Mouse (Mus musculus) heart, embryonic 12.5 days (tissue): ENCODE data around the gene Gm20481. TPM values are rescaled to one million over a fixed set of nuclear protein-coding genes. Genes with fewer than 3 reads are reported as not detected.
"Not testable (repeated sequence)": the region's sequence is repeated elsewhere in the genome, so short reads cannot be mapped to it uniquely, and the experiment has no call there.

ENCODE experiments used
- ATAC-seq: fragments of 200-750 bp; cut with Nextera tagmentation; 2 replicates; pipeline ENCODE4 v1.8.0; 2017; ENCODE audit warnings: moderate TSS enrichment, moderate library complexity; ENCODE audit not compliant: insufficient number of reproducible peaks, low FRiP score
- H3K27ac ChIP-seq: fragments of 300-500 bp; sonication (generic); 2 replicates; pipeline ENCODE4 v1.5.1; 2016; ENCODE audit warnings: mild to moderate bottlenecking, moderate library complexity; ENCODE audit not compliant: poor library complexity, severe bottlenecking
- H3K27me3 ChIP-seq: fragments of 300-500 bp; sonication (generic); replicated peaks from 2 replicates; pipeline ENCODE4 v1.6.1; 2016; ENCODE audit warnings: mild to moderate bottlenecking, moderate library complexity
- H3K36me3 ChIP-seq: fragments of 300-500 bp; sonication (generic); 2 replicates; pipeline ENCODE4 v1.6.1; 2016; ENCODE audit warnings: mild to moderate bottlenecking, moderate library complexity
- H3K4me1 ChIP-seq: fragments of 300-500 bp; sonication (generic); replicated peaks from 2 replicates; pipeline ENCODE4 v1.6.1; 2016; ENCODE audit warnings: mild to moderate bottlenecking
- H3K4me2 ChIP-seq: fragments of 300-500 bp; sonication (generic); 2 replicates; pipeline ENCODE4 v1.6.1; 2016; ENCODE audit warnings: mild to moderate bottlenecking, moderate library complexity
- H3K4me3 ChIP-seq: fragments of 300-500 bp; sonication (generic); 2 replicates; pipeline ENCODE4 v1.5.1; 2016; ENCODE audit warnings: mild to moderate bottlenecking
- H3K9ac ChIP-seq: fragments of 300-500 bp; sonication (generic); 2 replicates; pipeline ENCODE4 v1.6.1; 2016; ENCODE audit warnings: mild to moderate bottlenecking, moderate library complexity
- H3K9me3 ChIP-seq: fragments of 300-500 bp; sonication (generic); replicated peaks from 2 replicates; pipeline ENCODE4 v1.6.1; 2016; ENCODE audit warnings: mild to moderate bottlenecking, moderate library complexity
- WGBS: fragments of 180-500 bp; shearing (Covaris S2); methylation state at CpG from one replicate; pipeline ENCODE4 v1.1.7; 2016; 5-methylcytosine and 5-hydroxymethylcytosine counted together
- polyA plus RNA-seq: library from polyadenylated mRNA; unstranded; fragments of >200 nt; fragmentation: Nextera tagmentation; extraction: Ambion mirVana; gene quantifications from 2 replicates; pipeline ENCODE4 v1.2.1, GENCODE M21; 2016

Gene Gm20481
- polyA plus RNA-seq, 1 experiment from 2014 or later: not detected

- H3K27ac ChIP-seq: no peak overlapping the region
- H3K4me3 ChIP-seq: no peak overlapping the region
- H3K4me1 ChIP-seq: peaks cover 11% of the 10 kb centered on the region
- H3K9me3 ChIP-seq: no peaks in the 10 kb centered on the region
- H3K36me3 ChIP-seq: peaks cover 2% of the 10 kb centered on the region
- H3K9ac ChIP-seq: no peak overlapping the region
- WGBS: 91% methylated on average over 4 of the region's 4 CpGs
- no peaks in the 10 kb centered on the region for H3K27me3 ChIP-seq
- no peak for ATAC-seq
- no peak overlapping the region for H3K4me2 ChIP-seq
These were observed 9.9 kb downstream of the Gm20481 start for GRCm38 (mm10) chr17:34979631-34980030.

- ATAC-seq: no peak
- Histone ChIP-seq H3K9me3 (no peaks in the 10 kb centered on the region), H3K36me3 (peaks cover 12% of the 10 kb centered on the region), H3K9ac (peak overlapping the region; percentile 90), H3K27ac (no peak overlapping the region), H3K4me2 (peak overlapping the region; percentile 92), H3K27me3 (no peaks in the 10 kb centered on the region), H3K4me3 (peak overlapping the region; percentile 85), H3K4me1 (peaks cover 11% of the 10 kb centered on the region)
- WGBS: 14% methylated on average over 2 of the region's 2 CpGs
These were observed 10.9 kb downstream of the Gm20481 start for GRCm38 (mm10) chr17:34980655-34981054.

- under 1% methylated on average over 58 of the region's 58 CpGs for WGBS
- ATAC-seq: peak; percentile 93
- Histone ChIP-seq H3K36me3 (peaks cover 23% of the 10 kb centered on the region), H3K4me3 (peak within 1 kb of the TSS; percentile 85), H3K27ac (peak within 1 kb of the TSS; percentile 95), H3K27me3 (no peaks in the 10 kb centered on the region), H3K9me3 (no peaks in the 10 kb centered on the region), H3K4me2 (peak within 1 kb of the TSS; percentile 92), H3K4me1 (peaks cover 11% of the 10 kb centered on the region), H3K9ac (peak within 1 kb of the TSS; percentile 90)
These were observed 12.0 kb downstream of the Gm20481 start, which contains the start of gene Lsm2 for GRCm38 (mm10) chr17:34981690-34982180. Lsm2 (plus strand) TSS chr17:34981862.

- Histone ChIP-seq H3K9me3 (no peaks in the 10 kb centered on the region), H3K36me3 (peaks cover 25% of the 10 kb centered on the region), H3K4me1 (peaks cover 11% of the 10 kb centered on the region), H3K27me3 (no peaks in the 10 kb centered on the region), H3K4me2 (peak overlapping the region; percentile 92), H3K4me3 (peak overlapping the region; percentile 85), H3K9ac (peak overlapping the region; percentile 90), H3K27ac (peak overlapping the region; percentile 95)
- ATAC-seq: peak; percentile 10; the same call in 1 of the 2 replicates
- WGBS: under 1% methylated on average over 15 of the region's 15 CpGs
These were observed 12.6 kb downstream of the Gm20481 start for GRCm38 (mm10) chr17:34982328-34982727.

GRCm38 (mm10) chr17:34984218-34984617, 14.5 kb downstream of the Gm20481 start:
- Histone ChIP-seq H3K27me3 (no peaks in the 10 kb centered on the region), H3K36me3 (peaks cover 29% of the 10 kb centered on the region), H3K4me2 (no peak overlapping the region), H3K9ac (peak overlapping the region; percentile 10; the same call in 1 of the 2 replicates), H3K4me1 (peaks cover 11% of the 10 kb centered on the region), H3K4me3 (no peak overlapping the region), H3K9me3 (no peaks in the 10 kb centered on the region), H3K27ac (no peak overlapping the region)
- 76% methylated on average over 2 of the region's 2 CpGs for WGBS
- no peak for ATAC-seq

- ATAC-seq: no peak
- H3K27ac ChIP-seq: no peak overlapping the region
- H3K4me1 ChIP-seq: peaks cover 25% of the 10 kb centered on the region
- H3K9ac ChIP-seq: no peak overlapping the region
- H3K27me3 ChIP-seq: no peaks in the 10 kb centered on the region
- H3K4me2 ChIP-seq: no peak overlapping the region
- H3K36me3 ChIP-seq: peaks cover 29% of the 10 kb centered on the region
- H3K4me3 ChIP-seq: no peak overlapping the region
- no peaks in the 10 kb centered on the region for H3K9me3 ChIP-seq
These were observed 25.0 kb downstream of the Gm20481 start for GRCm38 (mm10) chr17:34994751-34995150.

- not testable (repeated sequence) for H3K4me2 ChIP-seq, H3K9ac ChIP-seq, ATAC-seq, H3K9me3 ChIP-seq, H3K27me3 ChIP-seq, H3K27ac ChIP-seq, H3K4me3 ChIP-seq
- Histone ChIP-seq H3K4me1 (peaks cover 30% of the 10 kb centered on the region), H3K36me3 (peaks cover 27% of the 10 kb centered on the region)
- WGBS: 91% methylated on average over 4 of the region's 4 CpGs
These were observed 25.5 kb downstream of the Gm20481 start for GRCm38 (mm10) chr17:34995192-34995591.

GRCm38 (mm10) chr17:34995927-34996326, 26.2 kb downstream of the Gm20481 start:
- H3K4me3 ChIP-seq, H3K27me3 ChIP-seq, H3K27ac ChIP-seq, H3K9ac ChIP-seq, H3K9me3 ChIP-seq, ATAC-seq, H3K4me2 ChIP-seq: not testable (repeated sequence)
- Histone ChIP-seq H3K4me1 (peaks cover 30% of the 10 kb centered on the region), H3K36me3 (peaks cover 20% of the 10 kb centered on the region)
- WGBS: 93% methylated on average over 4 of the region's 4 CpGs

- Histone ChIP-seq H3K4me1 (peaks cover 30% of the 10 kb centered on the region), H3K4me3 (no peak overlapping the region), H3K4me2 (peak overlapping the region; percentile 25; the same call in 1 of the 2 replicates), H3K9me3 (no peaks in the 10 kb centered on the region), H3K9ac (no peak overlapping the region), H3K36me3 (peaks cover 15% of the 10 kb centered on the region), H3K27me3 (no peaks in the 10 kb centered on the region), H3K27ac (no peak overlapping the region)
- WGBS: 85% methylated on average over 13 of the region's 14 CpGs
- no peak for ATAC-seq
These were observed 26.9 kb downstream of the Gm20481 start for GRCm38 (mm10) chr17:34996411-34997141.

GRCm38 (mm10) chr17:34997142-34997483, 27.4 kb downstream of the Gm20481 start:
- no peaks in the 10 kb centered on the region for H3K27me3 ChIP-seq
- H3K9ac ChIP-seq: no peak overlapping the region
- H3K9me3 ChIP-seq: no peaks in the 10 kb centered on the region
- H3K4me2 ChIP-seq: no peak overlapping the region
- no peak for ATAC-seq
- H3K4me1 ChIP-seq: peaks cover 31% of the 10 kb centered on the region
- 92% methylated on average over 5 of the region's 5 CpGs for whole genome bisulfite sequencing
- H3K27ac ChIP-seq: no peak overlapping the region
- H3K36me3 ChIP-seq: peaks cover 15% of the 10 kb centered on the region
- no peak overlapping the region for H3K4me3 ChIP-seq

- 92% methylated on average over 15 of the region's 15 CpGs for WGBS
- Histone ChIP-seq H3K9ac (no peak overlapping the region), H3K27ac (no peak overlapping the region)
These were observed 29.1 kb downstream of the Gm20481 start for GRCm38 (mm10) chr17:34998526-34999430.

More at GRCm38 (mm10) chr17:34998526-34999430, 29.1 kb downstream of the Gm20481 start:
- Histone ChIP-seq H3K4me2 (peak overlapping the region; percentile 96), H3K9me3 (no peaks in the 10 kb centered on the region), H3K27me3 (no peaks in the 10 kb centered on the region), H3K4me1 (peaks cover 46% of the 10 kb centered on the region), H3K36me3 (peaks cover 15% of the 10 kb centered on the region), H3K4me3 (peak overlapping the region; percentile 79)
- no peak for ATAC-seq
